Mouse (Mus musculus) embryonic facial prominence, embryonic 10.5 days (tissue): Measurements from ENCODE around the gene Kif5a. TPM values are rescaled to one million over a fixed set of nuclear protein-coding genes. Genes with fewer than 3 reads are reported as not detected.

Experiments
- DNase-seq: peaks from one replicate; pipeline ENCODE4 v3.0.0-alpha.2; 2017; ENCODE audit warnings: low spot score
- H3K27ac ChIP-seq: fragments of 300-500 bp; sonication (generic); replicated peaks from 2 replicates; pipeline ENCODE4 v1.5.1; 2016; ENCODE audit warnings: mild to moderate bottlenecking
- H3K27me3 ChIP-seq: fragments of 300-500 bp; sonication (generic); replicated peaks from 2 replicates; pipeline ENCODE4 v1.6.1; 2016; ENCODE audit warnings: low read depth, mild to moderate bottlenecking; ENCODE audit not compliant: poor library complexity, severe bottlenecking
- H3K36me3 ChIP-seq: fragments of 300-500 bp; sonication (generic); replicated peaks from 2 replicates; pipeline ENCODE4 v1.6.1; 2016; ENCODE audit warnings: mild to moderate bottlenecking, moderate library complexity
- H3K4me1 ChIP-seq: fragments of 300-500 bp; sonication (generic); 2 replicates; pipeline ENCODE4 v1.6.1; 2016
- H3K4me3 ChIP-seq: fragments of 300-500 bp; sonication (generic); 2 replicates; pipeline ENCODE4 v1.5.1; 2016; ENCODE audit warnings: mild to moderate bottlenecking, moderate library complexity
- H3K9me3 ChIP-seq: fragments of 300-500 bp; sonication (generic); 2 replicates; pipeline ENCODE4 v1.6.1; 2016; ENCODE audit warnings: mild to moderate bottlenecking
- WGBS: fragments of 180-500 bp; shearing (Covaris S2); methylation state at CpG from one replicate; pipeline ENCODE4 v1.1.7; 2016; 5-methylcytosine and 5-hydroxymethylcytosine counted together
- polyA plus RNA-seq: library from polyadenylated mRNA; unstranded; fragments of >200 nt; fragmentation: Nextera tagmentation; extraction: Ambion mirVana; gene quantifications from 2 replicates; pipeline ENCODE4 v1.2.1, GENCODE M21; 2016

Gene Kif5a
- polyA plus RNA-seq, 1 experiment from 2014 or later: 11.6 TPM

GRCm38 (mm10) chr10:127269036-127269435 is 5.9 kb upstream of the Kif5a start:
- 85% methylated on average over 12 of the region's 12 CpGs for WGBS
- no peak for DNase-seq
- peaks cover 60% of the 10 kb centered on the region for H3K36me3 ChIP-seq

DNA sequence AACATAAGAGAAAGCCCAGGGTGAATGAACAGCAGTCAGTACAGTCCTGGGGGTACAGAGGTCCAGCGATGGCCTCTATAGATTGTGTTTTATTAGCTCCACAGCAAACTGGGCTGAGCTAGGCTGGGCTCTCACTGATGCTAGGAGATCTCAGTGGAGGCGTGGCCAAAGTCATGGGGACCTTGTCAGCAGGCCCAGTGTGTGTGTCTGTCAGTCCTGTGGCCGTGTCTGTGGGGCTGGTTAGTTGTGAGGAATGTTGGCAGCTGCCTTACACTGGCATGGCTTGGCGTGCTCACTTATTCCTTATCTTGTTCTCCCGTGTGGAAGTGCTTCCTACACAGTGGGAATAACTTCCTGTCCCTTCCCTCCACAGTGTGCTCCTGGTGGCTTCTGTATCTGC is 5.3 kb upstream of the Kif5a start:
- WGBS: 91% methylated on average over 5 of the region's 5 CpGs

More at GRCm38 (mm10) chr10:127269036-127269435, 5.9 kb upstream of the Kif5a start:
- Histone ChIP-seq H3K4me3 (no peak overlapping the region), H3K27me3 (peaks cover 10% of the 10 kb centered on the region), H3K9me3 (no peaks in the 10 kb centered on the region), H3K4me1 (peaks cover 18% of the 10 kb centered on the region), H3K27ac (no peak overlapping the region)

GRCm38 (mm10) chr10:127267318-127267717 is 4.2 kb upstream of the Kif5a start:
- peaks cover 27% of the 10 kb centered on the region for H3K27me3 ChIP-seq
- no peak for DNase-seq
- peak overlapping the region; percentile 95 for H3K4me3 ChIP-seq
- peak overlapping the region; percentile 96; the same call in 1 of the 2 replicates for H3K27ac ChIP-seq
- H3K4me1 ChIP-seq: peaks cover 27% of the 10 kb centered on the region
- H3K9me3 ChIP-seq: no peaks in the 10 kb centered on the region
- H3K36me3 ChIP-seq: peaks cover 43% of the 10 kb centered on the region
- 77% methylated on average over 5 of the region's 5 CpGs for WGBS

More for the DNA sequence above, 5.3 kb upstream of the Kif5a start:
- no peak overlapping the region for H3K27ac ChIP-seq
- no peak overlapping the region for H3K4me3 ChIP-seq
- no peaks in the 10 kb centered on the region for H3K9me3 ChIP-seq
- peaks cover 18% of the 10 kb centered on the region for H3K4me1 ChIP-seq
- H3K36me3 ChIP-seq: peaks cover 54% of the 10 kb centered on the region
- H3K27me3 ChIP-seq: peaks cover 17% of the 10 kb centered on the region
- DNase-seq: no peak

DNA sequence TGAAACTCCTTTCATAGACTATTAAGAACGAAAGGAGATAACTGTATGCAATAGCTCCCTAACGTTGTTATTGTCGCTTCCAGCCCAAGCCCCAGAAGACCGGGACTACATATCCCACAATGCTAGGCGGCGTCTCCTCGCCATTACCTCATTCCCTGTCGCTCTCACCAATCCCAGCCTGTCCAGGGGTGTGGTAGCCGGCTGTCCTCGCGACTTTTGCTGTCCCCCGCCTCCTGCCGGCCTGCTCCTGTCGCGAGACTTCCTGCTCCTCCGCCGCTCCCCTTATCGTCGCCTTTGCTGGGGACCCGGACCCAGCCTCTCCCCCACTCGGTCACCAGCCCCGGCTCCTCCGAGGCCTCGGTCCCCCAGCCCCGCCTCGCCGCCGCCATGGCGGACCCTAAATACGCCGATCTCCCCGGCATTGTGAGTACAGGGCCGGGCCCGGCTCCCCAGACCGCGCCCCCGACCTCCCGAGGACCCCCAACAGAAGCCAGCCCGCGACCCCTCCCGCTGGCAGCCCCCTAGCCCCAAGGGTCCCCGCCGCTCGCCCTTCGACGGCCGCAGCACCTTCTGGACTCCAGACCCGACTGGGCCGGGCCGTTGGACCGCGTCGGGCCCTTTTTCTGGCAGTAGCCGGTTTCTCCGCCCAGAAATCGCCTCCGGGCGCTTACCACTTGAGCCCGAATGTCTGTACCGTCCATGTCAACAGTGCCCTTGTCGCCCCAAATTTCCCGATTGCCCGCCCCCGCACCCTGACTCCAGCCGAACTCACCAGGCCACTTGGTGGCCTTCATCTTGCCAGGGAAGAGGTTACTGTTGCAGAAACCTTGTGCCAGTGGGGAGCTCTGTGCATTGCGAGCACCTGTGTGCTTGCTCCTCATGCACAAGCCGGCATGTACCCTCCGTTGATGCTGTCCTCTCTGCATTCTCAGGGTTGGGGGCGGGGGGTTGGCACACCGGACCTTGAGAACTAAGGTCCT is 3.3 kb upstream of the Kif5a start, which contains the start of gene Dctn2:
Gene Dctn2, plus strand, starts transcription at position 257 of the 980 bp plus-strand sequence.
- Histone ChIP-seq H3K27ac (peak within 1 kb of the TSS; percentile 96), H3K4me3 (peak within 1 kb of the TSS; percentile 95), H3K9me3 (no peaks in the 10 kb centered on the region), H3K4me1 (peaks cover 30% of the 10 kb centered on the region), H3K36me3 (peaks cover 34% of the 10 kb centered on the region), H3K27me3 (peaks cover 37% of the 10 kb centered on the region)
- peak; percentile 97 for DNase-seq
- under 1% methylated on average over 70 of the region's 70 CpGs for WGBS

GRCm38 (mm10) chr10:127265727-127266111 is 2.6 kb upstream of the Kif5a start:
- Histone ChIP-seq H3K4me3 (peak overlapping the region; percentile 95), H3K9me3 (no peaks in the 10 kb centered on the region), H3K36me3 (peaks cover 27% of the 10 kb centered on the region), H3K4me1 (peaks cover 30% of the 10 kb centered on the region), H3K27ac (peak overlapping the region; percentile 96; the same call in 1 of the 2 replicates), H3K27me3 (peaks cover 43% of the 10 kb centered on the region)
- WGBS: 31% methylated on average over 4 of the region's 4 CpGs
- no peak for DNase-seq

DNA sequence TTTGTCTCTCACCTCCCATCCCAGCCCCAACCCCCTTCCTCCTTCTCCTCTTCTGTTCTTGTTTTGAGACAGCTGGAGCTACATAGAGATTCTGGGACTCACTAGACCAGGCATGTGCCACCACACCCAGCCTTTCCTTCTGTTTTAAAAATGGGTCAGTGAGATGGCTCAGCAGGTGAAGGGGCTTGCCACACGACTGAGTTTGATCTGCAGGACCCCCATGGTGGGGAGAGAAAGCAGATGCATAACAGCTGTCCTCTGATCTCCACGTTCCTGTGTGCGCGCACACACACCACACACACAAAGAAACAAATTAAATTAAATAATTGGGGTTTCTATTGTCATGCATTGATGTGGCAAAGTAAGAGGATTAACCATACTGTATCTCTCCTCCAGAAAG is 1.8 kb upstream of the Kif5a start:
- DNase-seq: no peak
- Histone ChIP-seq H3K27me3 (peaks cover 44% of the 10 kb centered on the region), H3K27ac (no peak overlapping the region), H3K9me3 (no peaks in the 10 kb centered on the region), H3K4me1 (peaks cover 27% of the 10 kb centered on the region), H3K36me3 (peaks cover 20% of the 10 kb centered on the region), H3K4me3 (no peak overlapping the region)
- 72% methylated on average over 4 of the region's 4 CpGs for WGBS

DNA sequence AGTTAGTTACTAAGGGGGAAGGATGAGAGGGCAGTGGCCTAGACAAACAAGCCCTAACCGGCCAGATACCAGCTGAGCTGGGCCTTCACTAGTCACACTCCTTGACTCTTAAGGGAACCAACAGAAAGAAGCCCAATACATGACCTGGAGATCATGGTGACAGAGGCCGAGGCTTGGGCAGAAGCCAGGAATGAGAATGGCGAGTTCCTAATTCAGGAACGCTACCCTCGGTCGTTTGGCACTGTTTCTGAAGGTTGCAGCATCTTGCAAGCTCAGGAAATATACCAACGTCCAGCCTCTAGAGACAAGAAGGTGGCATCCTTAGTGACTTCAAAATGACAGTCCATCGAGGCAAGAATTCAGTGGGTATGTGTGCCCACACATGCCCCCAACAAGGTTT is 1.2 kb upstream of the Kif5a start:
- WGBS: 77% methylated on average over 8 of the region's 8 CpGs
- no peak overlapping the region for H3K4me3 ChIP-seq
- H3K9me3 ChIP-seq: no peaks in the 10 kb centered on the region
- no peak for DNase-seq
- peaks cover 14% of the 10 kb centered on the region for H3K36me3 ChIP-seq
- H3K27me3 ChIP-seq: peaks cover 44% of the 10 kb centered on the region
- H3K27ac ChIP-seq: no peak overlapping the region
- peaks cover 26% of the 10 kb centered on the region for H3K4me1 ChIP-seq

GRCm38 (mm10) chr10:127263631-127264030 is 483 bp upstream of the Kif5a start:
- H3K4me3 ChIP-seq: no peak overlapping the region
- peaks cover 44% of the 10 kb centered on the region for H3K27me3 ChIP-seq
- H3K4me1 ChIP-seq: peaks cover 29% of the 10 kb centered on the region
- 53% methylated on average over 3 of the region's 3 CpGs for WGBS
- peaks cover 7% of the 10 kb centered on the region for H3K36me3 ChIP-seq
- DNase-seq: no peak
- no peak overlapping the region for H3K27ac ChIP-seq
- H3K9me3 ChIP-seq: no peaks in the 10 kb centered on the region

DNA sequence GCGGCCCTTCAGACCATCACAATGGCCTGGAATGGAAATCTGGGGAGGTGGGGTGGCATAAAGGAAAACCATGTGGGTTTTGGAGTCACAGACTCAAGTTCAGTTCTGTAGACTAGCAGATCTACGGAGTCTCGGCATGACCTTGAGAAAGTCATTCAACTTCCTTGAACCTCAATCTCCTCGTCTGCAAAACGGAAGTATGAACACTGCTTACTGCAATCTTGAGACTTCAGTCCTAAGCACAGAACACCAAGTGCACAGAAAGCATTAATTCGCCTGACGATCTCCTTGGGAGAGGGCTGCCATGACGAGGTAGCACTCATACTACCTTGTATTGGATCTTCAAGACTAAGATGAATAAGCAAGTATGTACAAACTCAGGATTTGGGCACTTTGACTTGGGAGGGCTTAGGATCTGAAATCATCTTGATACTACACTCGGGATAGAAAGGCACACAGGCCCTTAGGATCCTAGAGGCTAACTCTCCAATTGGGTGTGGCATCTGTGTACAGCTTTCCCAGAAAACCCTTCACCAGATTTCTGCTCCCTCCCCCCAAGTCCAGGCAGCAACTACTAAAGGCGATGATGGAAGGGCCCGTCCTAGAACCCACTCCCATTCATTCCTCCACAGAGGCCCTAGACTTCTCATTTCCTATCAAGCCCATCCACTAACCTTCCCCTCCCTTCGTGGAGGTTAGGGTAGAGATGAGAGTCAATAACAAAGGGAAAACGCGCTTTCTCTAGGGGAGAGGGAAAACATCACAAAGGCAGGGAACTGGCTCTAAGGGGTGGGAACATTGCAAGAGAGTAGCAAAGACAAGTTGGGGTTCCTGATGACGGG is 1.2 kb downstream of the Kif5a start:
- Histone ChIP-seq H3K27me3 (peaks cover 44% of the 10 kb centered on the region), H3K36me3 (no peaks in the 10 kb centered on the region), H3K4me3 (peak overlapping the region; percentile 64), H3K27ac (peak overlapping the region; percentile 75), H3K9me3 (no peaks in the 10 kb centered on the region), H3K4me1 (peaks cover 21% of the 10 kb centered on the region)
- 64% methylated on average over 15 of the region's 15 CpGs for WGBS
- no peak for DNase-seq

DNA sequence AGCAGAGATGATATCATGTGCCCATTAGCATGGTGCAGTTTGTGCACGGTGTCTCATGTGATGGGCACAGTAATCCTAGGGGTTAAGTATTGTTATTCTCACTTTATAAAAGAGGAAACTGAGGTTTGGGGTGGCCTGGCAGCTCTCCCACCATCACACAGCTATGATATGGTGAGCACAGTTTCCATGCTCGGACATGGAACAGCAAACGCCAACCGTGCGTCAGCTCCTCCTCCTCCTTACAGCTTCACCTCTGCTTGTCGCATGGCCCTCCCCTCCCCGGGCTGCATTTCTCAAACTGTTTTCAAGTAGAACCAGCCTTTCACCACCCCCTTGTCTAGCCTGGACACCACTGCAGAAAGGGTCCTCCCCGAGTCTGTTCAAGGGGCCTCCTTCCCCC is 4.7 kb downstream of the Kif5a start:
- H3K36me3 ChIP-seq: no peaks in the 10 kb centered on the region
- peaks cover 28% of the 10 kb centered on the region for H3K27me3 ChIP-seq
- no peaks in the 10 kb centered on the region for H3K9me3 ChIP-seq
- no peak overlapping the region for H3K4me3 ChIP-seq
- DNase-seq: no peak
- H3K27ac ChIP-seq: no peak overlapping the region
- peaks cover 21% of the 10 kb centered on the region for H3K4me1 ChIP-seq
- 81% methylated on average over 8 of the region's 8 CpGs for WGBS

GRCm38 (mm10) chr10:127257790-127258189 is 5.4 kb downstream of the Kif5a start:
- H3K9me3 ChIP-seq: no peaks in the 10 kb centered on the region
- no peak overlapping the region for H3K4me3 ChIP-seq
- no peaks in the 10 kb centered on the region for H3K36me3 ChIP-seq
- peaks cover 17% of the 10 kb centered on the region for H3K4me1 ChIP-seq
- DNase-seq: no peak
- 86% methylated on average over 6 of the region's 6 CpGs for WGBS
- H3K27me3 ChIP-seq: peaks cover 21% of the 10 kb centered on the region
- no peak overlapping the region for H3K27ac ChIP-seq

GRCm38 (mm10) chr10:127255625-127256345 is 7.4 kb downstream of the Kif5a start:
- Histone ChIP-seq H3K4me1 (peaks cover 14% of the 10 kb centered on the region), H3K27me3 (peaks cover under 1% of the 10 kb centered on the region; the same call in 1 of the 2 replicates), H3K9me3 (no peaks in the 10 kb centered on the region), H3K36me3 (no peaks in the 10 kb centered on the region), H3K4me3 (peak overlapping the region; percentile 35), H3K27ac (no peak overlapping the region)
- peak; percentile 83 for DNase-seq
- 23% methylated on average over 14 of the region's 14 CpGs for WGBS
